In the genomic region with DNA sequence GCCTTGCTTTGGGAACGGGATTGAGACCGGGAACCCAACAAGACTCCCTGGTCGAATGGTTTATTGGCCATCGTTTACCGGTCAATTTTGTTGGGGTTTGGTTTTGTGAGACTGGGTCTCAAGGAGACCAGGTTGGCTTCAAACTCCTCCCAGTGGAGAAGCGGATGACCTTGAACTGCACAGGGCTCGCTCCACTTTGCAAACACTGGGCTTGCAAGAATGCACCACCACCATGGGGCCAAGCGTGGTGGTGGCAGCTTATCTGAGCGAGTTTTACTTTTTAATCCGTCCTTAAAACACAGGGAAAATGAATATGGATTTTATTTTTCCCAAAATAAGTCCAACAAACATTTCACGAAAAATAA, we compare ENCODE assay signal across 8 mouse cellular contexts. TPM values are rescaled to one million over a fixed set of nuclear protein-coding genes. Genes with fewer than 3 reads are reported as not detected.
DNase-seq lines count a peak whose midpoint lies in the region; ATAC-seq and TF ChIP-seq lines count a peak whose summit lies in the region.

No protein-coding gene starts in this region.

- DNase-seq in cerebellum, adult 2 months, result no peak
- DNase-seq in cerebellum, postnatal 14 days, result no peak
- no peak for DNase-seq in neural tube, embryonic 11.5 days (ENCODE audit: low spot score)
- DNase-seq in neural tube, embryonic 10.5 days (ENCODE audit: extremely low spot score, low spot score), result no peak
- no peak for DNase-seq in right cerebral cortex, postnatal 14 days
- no peak for DNase-seq in right cerebral cortex, postnatal 4 days
- DNase-seq in layer of hippocampus, adult 18-20 months (ENCODE audit: low spot score in 2 of 2), result no peak

- WGBS in cerebellum, adult 2 months, result 23% methylated on average over 11 of the region's 11 CpGs
- WGBS in neural tube, embryonic 11.5 days, result 16% methylated on average over 11 of the region's 11 CpGs
- 19% methylated on average over 11 of the region's 11 CpGs for WGBS in liver, embryonic 12.5 days (ENCODE audit: insufficient replicate concordance)

- no peaks in the 10 kb centered on the region for H3K36me3 ChIP-seq in neural tube, embryonic 11.5 days (ENCODE audit: control insufficient read depth, insufficient read depth, low read length)
- H3K36me3 ChIP-seq in liver, embryonic 12.5 days, result no peaks in the 10 kb centered on the region

- no peaks in the 10 kb centered on the region for H3K4me1 ChIP-seq in cerebellum, adult 2 months (ENCODE audit: control insufficient read depth, insufficient read depth, low read length)
- no peaks in the 10 kb centered on the region for H3K4me1 ChIP-seq in neural tube, embryonic 11.5 days (ENCODE audit: control insufficient read depth, insufficient read depth, low read length)
- peaks cover 3% of the 10 kb centered on the region; the same call in 1 of the 2 replicates for H3K4me1 ChIP-seq in liver, embryonic 12.5 days

- H3K4me3 ChIP-seq in cerebellum, adult 2 months (replicated peaks; ENCODE audit: insufficient read depth, low read depth, low read length), result peak overlapping the region; percentile 32
- peak overlapping the region; percentile 65 for H3K4me3 ChIP-seq in neural tube, embryonic 11.5 days (ENCODE audit: low read depth, low read length)
- H3K4me3 ChIP-seq in liver, embryonic 12.5 days, result peak overlapping the region; percentile 58

- H3K9me3 ChIP-seq in neural tube, embryonic 11.5 days (ENCODE audit: control insufficient read depth, low read length), result no peaks in the 10 kb centered on the region
- H3K9me3 ChIP-seq in liver, embryonic 12.5 days (replicated peaks), result no peaks in the 10 kb centered on the region

- H3K27ac ChIP-seq in cerebellum, adult 2 months (ENCODE audit: insufficient read depth, low read length), result no peak overlapping the region
- H3K27ac ChIP-seq in neural tube, embryonic 11.5 days (ENCODE audit: low read depth, low read length), result no peak overlapping the region
- H3K27ac ChIP-seq in liver, embryonic 12.5 days, result 0 out of 2 replicates have a peak overlapping the region, but pooled peaks have one; percentile 4

- TF ChIP-seq POLR2A in cerebellum, adult 2 months (IDR thresholded peaks at IDR 0.05; ENCODE audit: borderline replicate concordance, insufficient read depth, low read length), result no peak

- H3K4me2 ChIP-seq in neural tube, embryonic 11.5 days (ENCODE audit: low read depth), result peak overlapping the region; percentile 100
- H3K4me2 ChIP-seq in liver, embryonic 12.5 days, result peak overlapping the region; percentile 80

- no peak for TF ChIP-seq CTCF in cerebellum, adult 2 months (IDR thresholded peaks at IDR 0.05; ENCODE audit: borderline replicate concordance, insufficient read depth, low read depth, low read length)

- peak; percentile 51 for ATAC-seq in neural tube, embryonic 11.5 days (ENCODE audit: insufficient read depth, low FRiP score, low TSS enrichment)
- ATAC-seq in liver, embryonic 12.5 days, result peak; percentile 32; the same call in 1 of the 2 replicates

- peak overlapping the region; percentile 63 for H3K9ac ChIP-seq in neural tube, embryonic 11.5 days (ENCODE audit: low read length)
- peak overlapping the region; percentile 56; the same call in 1 of the 2 replicates for H3K9ac ChIP-seq in liver, embryonic 12.5 days

- H3K27me3 ChIP-seq in cerebellum, adult 2 months (ENCODE audit: control insufficient read depth, insufficient read depth, low read length), result no peaks in the 10 kb centered on the region
- 0 out of 2 replicates have a peak, but pooled peaks cover 4% of the 10 kb centered on the region for H3K27me3 ChIP-seq in neural tube, embryonic 11.5 days (ENCODE audit: control insufficient read depth, insufficient read depth, low read length)
- peaks cover 5% of the 10 kb centered on the region for H3K27me3 ChIP-seq in liver, embryonic 12.5 days (replicated peaks)

RNA-seq across cellular contexts. Expression of a gene that starts 0.4 kb away (rescaled TPM):
- 358 and 432 TPM in 2 replicates for polyA plus RNA-seq in cerebellum, adult 2 months (2012; rRNA removed)
- 0.95 and 1.6 TPM in 2 replicates for polyA plus RNA-seq in neural tube, embryonic 11.5 days (2014; fragmentation: Nextera tagmentation; extraction: Ambion mirVana)
- 1.5 and 1.8 TPM in 2 replicates for polyA plus RNA-seq in liver, embryonic 12.5 days (2016; fragmentation: Nextera tagmentation; extraction: Ambion mirVana)
- total RNA-seq in layer of hippocampus, adult 18-20 months (2021), result 1 to 10 TPM; 2.3 to 2.5 TPM

Comparison
In these comparisons a context has a peak if more than half of its experiments do, and no peak if none do; other contexts are left out.
1. RNA of a gene that starts 0.4 kb away (polyA plus RNA-seq): 358 to 432 TPM in cerebellum, adult 2 months; 0.95 to 1.6 TPM in neural tube, embryonic 11.5 days and 1.5 to 1.8 TPM in liver, embryonic 12.5 days; every median in the first group is over 100 times any median in the second.
2. Peak in every context shown above with its lines, with median percentiles within 50 percentile points of each other: H3K4me3 ChIP-seq.